Mouse (Mus musculus): ENCODE results near the gene Lipn. TPM values are rescaled to one million over a fixed set of nuclear protein-coding genes. Genes with fewer than 3 reads are reported as not detected.

Gene Lipn
- polyA plus RNA-seq, 1 experiment from 2014 or later: not detected

DNA sequence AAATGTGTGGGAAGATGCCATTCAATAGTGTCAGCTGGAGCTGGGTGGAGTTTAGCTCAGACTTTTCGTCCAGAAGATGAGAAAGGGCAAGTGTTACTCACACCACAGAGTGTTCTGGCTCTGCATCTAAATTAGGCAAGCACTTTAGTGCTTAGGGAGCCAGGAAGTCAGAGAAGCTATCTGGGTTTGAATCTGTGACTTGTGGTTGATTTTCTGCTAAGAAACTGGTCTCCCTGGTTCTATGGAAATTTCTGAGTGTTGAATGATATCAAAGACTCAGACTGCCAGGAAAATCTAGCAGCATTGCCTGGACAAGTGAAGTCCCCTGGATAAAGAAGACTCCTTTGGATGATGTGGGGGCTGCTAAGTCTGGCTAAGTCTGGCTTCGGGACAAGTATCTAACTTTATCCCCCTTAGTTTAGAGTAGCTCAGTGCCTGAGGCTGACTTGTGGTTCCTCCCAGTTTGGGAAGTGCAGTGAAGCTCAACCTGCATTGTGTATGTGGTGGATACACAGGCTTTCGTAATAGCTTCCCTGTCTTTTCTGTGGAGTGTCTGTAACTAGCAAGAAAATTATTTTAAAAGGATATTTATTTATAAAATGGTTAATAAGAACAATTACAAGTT is 53.1 kb downstream of the Lipn start:
- H3K4me3 ChIP-seq (replicated peaks; ENCODE audit: low read length): no peak overlapping the region
- H3K27me3 ChIP-seq (ENCODE audit: control insufficient read depth, insufficient read depth, low read length): no peaks in the 10 kb centered on the region
- DNase-seq (ENCODE audit: low spot score) (no peak), ATAC-seq (ENCODE audit: low FRiP score) (no peak)
- no peaks in the 10 kb centered on the region for H3K9me3 ChIP-seq (ENCODE audit: control insufficient read depth, low read length)
- H3K9ac ChIP-seq: no peak overlapping the region
- H3K27ac ChIP-seq: no peak overlapping the region
- WGBS: 80% methylated on average over 3 of the region's 3 CpGs
- H3K4me2 ChIP-seq (replicated peaks): no peak overlapping the region
- no peaks in the 10 kb centered on the region for H3K4me1 ChIP-seq (replicated peaks; ENCODE audit: control insufficient read depth, insufficient read depth, low read length)
- no peaks in the 10 kb centered on the region for H3K36me3 ChIP-seq (replicated peaks; ENCODE audit: control insufficient read depth, insufficient read depth)

Small RNA genes lying within 50 kb of the gene (microRNA-seq; reads per million reads assigned to microRNA genes)
- gene Gm23334: not detected

Other genes starting within 250 kb of the Lipn start
- gene Lipf, start 106.2 kb upstream of the Lipn start, polyA plus RNA-seq (2014; fragmentation: Nextera tagmentation; extraction: Ambion mirVana): not detected in 2 replicates
- not detected in 2 replicates for gene Lipk, start 59.1 kb upstream of the Lipn start, polyA plus RNA-seq (2014; fragmentation: Nextera tagmentation; extraction: Ambion mirVana)
- not detected in 2 replicates for gene Lipm, start 33.6 kb downstream of the Lipn start, polyA plus RNA-seq (2014; fragmentation: Nextera tagmentation; extraction: Ambion mirVana)
- not detected in 2 replicates for gene Ankrd22, start 98.7 kb downstream of the Lipn start, polyA plus RNA-seq (2014; fragmentation: Nextera tagmentation; extraction: Ambion mirVana)
- 18.6 and 26.9 TPM in 2 replicates for gene Stambpl1, start 124.9 kb downstream of the Lipn start, polyA plus RNA-seq (2014; fragmentation: Nextera tagmentation; extraction: Ambion mirVana)
- 19.5 and 22.2 TPM in 2 replicates for gene Acta2, start 188.2 kb downstream of the Lipn start, polyA plus RNA-seq (2014; fragmentation: Nextera tagmentation; extraction: Ambion mirVana)
- 1.3 and 1.5 TPM in 2 replicates for gene Fas, start 223.3 kb downstream of the Lipn start, polyA plus RNA-seq (2014; fragmentation: Nextera tagmentation; extraction: Ambion mirVana)